Mouse (Mus musculus) neural tube, embryonic 12.5 days (tissue): ENCODE measurements at regions not wholly inside any gene's neighbourhood (a gene's known extent, or its start where the extent isn't known, plus 50 kb on each side); places are given as distances from the start of the nearest gene placed in this dataset.
A peak's percentile ranks its signal among the peaks of the same experiment; 100 is the strongest.

Experiments
- ATAC-seq: fragments of 200-750 bp; cut with Nextera tagmentation; 2 replicates; pipeline ENCODE4 v1.8.0; 2017; ENCODE audit warnings: low read depth, mild to moderate bottlenecking, moderate TSS enrichment, moderate library complexity; ENCODE audit not compliant: low FRiP score
- H3K27ac ChIP-seq: fragments of 300-500 bp; sonication (generic); 2 replicates; pipeline ENCODE4 v1.5.1; 2016
- H3K27me3 ChIP-seq: fragments of 300-500 bp; sonication (generic); replicated peaks from 2 replicates; pipeline ENCODE4 v1.6.1; 2016; ENCODE audit warnings: mild to moderate bottlenecking
- H3K36me3 ChIP-seq: fragments of 300-500 bp; sonication (generic); 2 replicates; pipeline ENCODE4 v1.6.1; 2016; ENCODE audit warnings: mild to moderate bottlenecking
- H3K4me1 ChIP-seq: fragments of 300-500 bp; sonication (generic); 2 replicates; pipeline ENCODE4 v1.6.1; 2016
- H3K4me2 ChIP-seq: fragments of 300-500 bp; sonication (generic); replicated peaks from 2 replicates; pipeline ENCODE4 v1.6.1; 2016; ENCODE audit warnings: mild to moderate bottlenecking
- H3K4me3 ChIP-seq: fragments of 300-500 bp; sonication (generic); 2 replicates; pipeline ENCODE4 v1.5.1; 2016
- H3K9ac ChIP-seq: fragments of 300-500 bp; sonication (generic); 2 replicates; pipeline ENCODE4 v1.6.1; 2016; ENCODE audit warnings: mild to moderate bottlenecking
- H3K9me3 ChIP-seq: fragments of 300-500 bp; sonication (generic); 2 replicates; pipeline ENCODE4 v1.6.1; 2016; ENCODE audit warnings: mild to moderate bottlenecking
- WGBS: fragments of 180-500 bp; shearing (Covaris S2); methylation state at CpG from one replicate; pipeline ENCODE4 v1.1.7; 2016; 5-methylcytosine and 5-hydroxymethylcytosine counted together

- no peaks in the 10 kb centered on the region for H3K36me3 ChIP-seq
Measured at GRCm38 (mm10) chr8:96237940-96238339, 349.6 kb upstream of the Got2 start.

DNA sequence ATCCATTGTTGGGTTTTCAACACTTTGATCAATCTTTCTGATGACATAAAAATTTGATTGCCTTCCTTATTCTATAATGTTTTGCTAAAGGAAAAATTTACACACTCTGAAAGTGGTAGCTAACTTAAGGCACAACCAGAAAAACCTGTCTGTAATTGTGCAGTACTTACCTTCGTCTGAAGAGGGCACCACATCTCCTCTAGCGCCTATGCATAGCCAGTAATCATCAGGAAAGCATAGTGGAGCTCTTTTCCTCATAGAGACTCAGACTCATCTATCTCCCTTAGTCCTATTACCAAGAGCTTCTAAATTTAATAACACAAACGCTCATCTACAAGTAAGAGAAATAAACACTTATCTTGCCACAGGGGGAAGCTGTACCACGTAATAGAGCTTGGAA lies 342.1 kb upstream of the Got2 start:
- 0 out of 2 replicates have a peak, but pooled peaks have one; percentile 37 for ATAC-seq
- no peak overlapping the region for H3K27ac ChIP-seq

More at GRCm38 (mm10) chr8:96237940-96238339, 349.6 kb upstream of the Got2 start:
- Histone ChIP-seq H3K9me3 (no peaks in the 10 kb centered on the region), H3K9ac (no peak overlapping the region), H3K27me3 (no peaks in the 10 kb centered on the region), H3K4me1 (no peaks in the 10 kb centered on the region), H3K4me2 (no peak overlapping the region), H3K27ac (no peak overlapping the region), H3K4me3 (no peak overlapping the region)
- 95% methylated on average over 3 of the region's 3 CpGs for WGBS
- ATAC-seq, result no peak

More for the DNA sequence above, 342.1 kb upstream of the Got2 start:
- H3K4me3 ChIP-seq, result no peak overlapping the region
- no peaks in the 10 kb centered on the region for H3K9me3 ChIP-seq
- no peaks in the 10 kb centered on the region for H3K27me3 ChIP-seq
- no peaks in the 10 kb centered on the region for H3K4me1 ChIP-seq
- WGBS, result 31% methylated on average over 4 of the region's 4 CpGs
- H3K4me2 ChIP-seq, result no peak overlapping the region
- H3K9ac ChIP-seq, result no peak overlapping the region
- no peaks in the 10 kb centered on the region for H3K36me3 ChIP-seq
